Mouse (Mus musculus) embryonic facial prominence, embryonic 11.5 days (tissue): ENCODE data around the gene Crhr1. TPM values are rescaled to one million over a fixed set of nuclear protein-coding genes. Genes with fewer than 3 reads are reported as not detected.

Source experiments
- ATAC-seq: fragments of 200-750 bp; cut with Nextera tagmentation; replicated peaks from 2 replicates; pipeline ENCODE4 v1.8.0; 2017; ENCODE audit warnings: low read depth; ENCODE audit not compliant: insufficient number of reproducible peaks, low FRiP score, low TSS enrichment
- DNase-seq: peaks from one replicate; pipeline ENCODE4 v3.0.0-alpha.2; 2015; ENCODE audit warnings: low spot score
- H3K27ac ChIP-seq: fragments of 300-500 bp; sonication (generic); replicated peaks from 2 replicates; pipeline ENCODE4 v1.5.1; 2014; ENCODE audit warnings: mild to moderate bottlenecking, low read depth, low read length, control low read depth
- H3K27me3 ChIP-seq: fragments of 300-500 bp; sonication (generic); 2 replicates; pipeline ENCODE4 v1.6.1; 2014; ENCODE audit warnings: mild to moderate bottlenecking, low read length, moderate library complexity, mixed read lengths; ENCODE audit not compliant: control insufficient read depth, insufficient read depth
- H3K36me3 ChIP-seq: fragments of 300-500 bp; sonication (generic); replicated peaks from 2 replicates; pipeline ENCODE4 v1.6.1; 2014; ENCODE audit warnings: low read depth, mild to moderate bottlenecking, low read length, moderate library complexity, mixed read lengths; ENCODE audit not compliant: control insufficient read depth, insufficient read depth
- H3K4me1 ChIP-seq: fragments of 300-500 bp; sonication (generic); 2 replicates; pipeline ENCODE4 v1.6.1; 2014; ENCODE audit warnings: low read length, mixed read lengths; ENCODE audit not compliant: control insufficient read depth, insufficient read depth
- H3K4me2 ChIP-seq: fragments of 300-500 bp; sonication (generic); 2 replicates; pipeline ENCODE4 v1.6.1; 2014; ENCODE audit warnings: low read depth, mild to moderate bottlenecking, control low read depth, low read length, moderate library complexity
- H3K4me3 ChIP-seq: fragments of 300-500 bp; sonication (generic); 2 replicates; pipeline ENCODE4 v1.5.1; 2014; ENCODE audit warnings: low read depth, low read length, control low read depth
- H3K9ac ChIP-seq: fragments of 300-500 bp; sonication (generic); replicated peaks from 2 replicates; pipeline ENCODE4 v1.6.1; 2014; ENCODE audit warnings: mild to moderate bottlenecking, control low read depth, low read length
- H3K9me3 ChIP-seq: fragments of 300-500 bp; sonication (generic); replicated peaks from 2 replicates; pipeline ENCODE4 v1.6.1; 2016; ENCODE audit warnings: mild to moderate bottlenecking, low read length, inconsistent platforms, mixed read lengths; ENCODE audit not compliant: control insufficient read depth
- WGBS: fragments of 180-500 bp; shearing (Covaris S2); extraction: QIAGEN DNeasy Blood & Tissue Kit; methylation state at CpG from one replicate; pipeline ENCODE4 v1.1.7; 2014; 5-methylcytosine and 5-hydroxymethylcytosine counted together
- polyA plus RNA-seq: library from polyadenylated mRNA; unstranded; fragments of >200 nt; fragmentation: Nextera tagmentation; extraction: Ambion mirVana; gene quantifications from 2 replicates; pipeline ENCODE4 v1.2.1, GENCODE M21; 2014

Crhr1 gene
- polyA plus RNA-seq, 1 experiment from 2014 or later = 0.14 TPM

GRCm38 (mm10) chr11:104144930-104145329 lies 12.3 kb downstream of the Crhr1 start:
- ATAC-seq = no peak

GRCm38 (mm10) chr11:104148787-104149186 lies 16.1 kb downstream of the Crhr1 start:
- Histone ChIP-seq H3K27ac (no peak overlapping the region), H3K4me1 (no peaks in the 10 kb centered on the region), H3K4me3 (no peak overlapping the region), H3K9me3 (no peaks in the 10 kb centered on the region), H3K9ac (no peak overlapping the region), H3K4me2 (no peak overlapping the region), H3K36me3 (no peaks in the 10 kb centered on the region), H3K27me3 (no peaks in the 10 kb centered on the region)
- 80% methylated on average over 7 of the region's 7 CpGs for WGBS
- ATAC-seq = no peak
- no peak for DNase-seq

More at GRCm38 (mm10) chr11:104144930-104145329, 12.3 kb downstream of the Crhr1 start:
- H3K27me3 ChIP-seq = no peaks in the 10 kb centered on the region
- DNase-seq = no peak
- H3K4me3 ChIP-seq = no peak overlapping the region
- H3K36me3 ChIP-seq = no peaks in the 10 kb centered on the region
- 92% methylated on average over 1 of the region's 1 CpGs for WGBS
- H3K9ac ChIP-seq = no peak overlapping the region
- H3K9me3 ChIP-seq = no peaks in the 10 kb centered on the region
- no peak overlapping the region for H3K27ac ChIP-seq
- no peaks in the 10 kb centered on the region for H3K4me1 ChIP-seq
- no peak overlapping the region for H3K4me2 ChIP-seq

- H3K4me3 ChIP-seq = no peak overlapping the region
- ATAC-seq = no peak
Observed at GRCm38 (mm10) chr11:104150911-104151310, 18.3 kb downstream of the Crhr1 start.

GRCm38 (mm10) chr11:104154332-104154731 lies 21.7 kb downstream of the Crhr1 start:
- H3K27me3 ChIP-seq = peaks cover 2% of the 10 kb centered on the region; the same call in 1 of the 2 replicates
- no peak overlapping the region for H3K4me3 ChIP-seq
- no peak overlapping the region for H3K4me2 ChIP-seq
- no peak for ATAC-seq
- DNase-seq = no peak
- no peaks in the 10 kb centered on the region for H3K4me1 ChIP-seq
- no peaks in the 10 kb centered on the region for H3K9me3 ChIP-seq
- no peak overlapping the region for H3K27ac ChIP-seq
- no peaks in the 10 kb centered on the region for H3K36me3 ChIP-seq
- no peak overlapping the region for H3K9ac ChIP-seq
- WGBS = 39% methylated on average over 4 of the region's 4 CpGs

More at GRCm38 (mm10) chr11:104150911-104151310, 18.3 kb downstream of the Crhr1 start:
- Histone ChIP-seq H3K4me2 (no peak overlapping the region), H3K9me3 (no peaks in the 10 kb centered on the region), H3K27ac (no peak overlapping the region), H3K27me3 (no peaks in the 10 kb centered on the region), H3K36me3 (no peaks in the 10 kb centered on the region), H3K9ac (no peak overlapping the region), H3K4me1 (no peaks in the 10 kb centered on the region)
- WGBS = 61% methylated on average over 5 of the region's 5 CpGs
- DNase-seq = no peak

GRCm38 (mm10) chr11:104154820-104155635 lies 22.4 kb downstream of the Crhr1 start:
- peaks cover 2% of the 10 kb centered on the region; the same call in 1 of the 2 replicates for H3K27me3 ChIP-seq
- WGBS = 51% methylated on average over 9 of the region's 9 CpGs
- no peak for DNase-seq
- H3K9me3 ChIP-seq = no peaks in the 10 kb centered on the region
- no peak overlapping the region for H3K4me3 ChIP-seq
- H3K36me3 ChIP-seq = no peaks in the 10 kb centered on the region
- H3K9ac ChIP-seq = no peak overlapping the region
- H3K4me1 ChIP-seq = no peaks in the 10 kb centered on the region
- H3K4me2 ChIP-seq = no peak overlapping the region
- no peak overlapping the region for H3K27ac ChIP-seq
- ATAC-seq = no peak

GRCm38 (mm10) chr11:104155899-104156298 lies 23.2 kb downstream of the Crhr1 start:
- H3K36me3 ChIP-seq = no peaks in the 10 kb centered on the region
- ATAC-seq = no peak
- H3K9me3 ChIP-seq = no peaks in the 10 kb centered on the region
- H3K4me3 ChIP-seq = no peak overlapping the region
- H3K9ac ChIP-seq = no peak overlapping the region
- DNase-seq = no peak
- no peak overlapping the region for H3K27ac ChIP-seq
- peaks cover 2% of the 10 kb centered on the region; the same call in 1 of the 2 replicates for H3K27me3 ChIP-seq
- no peak overlapping the region for H3K4me2 ChIP-seq
- H3K4me1 ChIP-seq = no peaks in the 10 kb centered on the region

- no peak for ATAC-seq
- no peak overlapping the region for H3K9ac ChIP-seq
- no peaks in the 10 kb centered on the region for H3K9me3 ChIP-seq
- H3K4me3 ChIP-seq = no peak overlapping the region
- H3K27ac ChIP-seq = no peak overlapping the region
- no peaks in the 10 kb centered on the region for H3K4me1 ChIP-seq
- peaks cover 2% of the 10 kb centered on the region; the same call in 1 of the 2 replicates for H3K27me3 ChIP-seq
- no peaks in the 10 kb centered on the region for H3K36me3 ChIP-seq
- no peak for DNase-seq
- 70% methylated on average over 3 of the region's 3 CpGs for WGBS
- H3K4me2 ChIP-seq = no peak overlapping the region
Observed at GRCm38 (mm10) chr11:104156391-104156790, 23.7 kb downstream of the Crhr1 start.

GRCm38 (mm10) chr11:104157603-104158259 lies 25.1 kb downstream of the Crhr1 start:
- Histone ChIP-seq H3K27ac (no peak overlapping the region), H3K4me2 (peak overlapping the region; percentile 62), H3K9me3 (no peaks in the 10 kb centered on the region), H3K4me3 (peak overlapping the region; percentile 21), H3K36me3 (no peaks in the 10 kb centered on the region), H3K9ac (peak overlapping the region; percentile 35), H3K4me1 (no peaks in the 10 kb centered on the region), H3K27me3 (peaks cover 2% of the 10 kb centered on the region; the same call in 1 of the 2 replicates)
- ATAC-seq (peak; percentile 92), DNase-seq (peak; percentile 89)
- WGBS = 4% methylated on average over 23 of the region's 23 CpGs
